Mouse (Mus musculus) neural tube, postnatal 0 days (tissue): ENCODE data around the gene Ibtk. TPM values are rescaled to one million over a fixed set of nuclear protein-coding genes. Genes with fewer than 3 reads are reported as not detected.

ENCODE experiments used
- polyA plus RNA-seq: library from polyadenylated mRNA; unstranded; fragments of >200 nt; fragmentation: Nextera tagmentation; extraction: Ambion mirVana; gene quantifications from 2 replicates; pipeline ENCODE4 v1.2.1, GENCODE M21; 2015

Gene Ibtk
- polyA plus RNA-seq, result 15.0 and 15.4 TPM in 2 replicates

DNA sequence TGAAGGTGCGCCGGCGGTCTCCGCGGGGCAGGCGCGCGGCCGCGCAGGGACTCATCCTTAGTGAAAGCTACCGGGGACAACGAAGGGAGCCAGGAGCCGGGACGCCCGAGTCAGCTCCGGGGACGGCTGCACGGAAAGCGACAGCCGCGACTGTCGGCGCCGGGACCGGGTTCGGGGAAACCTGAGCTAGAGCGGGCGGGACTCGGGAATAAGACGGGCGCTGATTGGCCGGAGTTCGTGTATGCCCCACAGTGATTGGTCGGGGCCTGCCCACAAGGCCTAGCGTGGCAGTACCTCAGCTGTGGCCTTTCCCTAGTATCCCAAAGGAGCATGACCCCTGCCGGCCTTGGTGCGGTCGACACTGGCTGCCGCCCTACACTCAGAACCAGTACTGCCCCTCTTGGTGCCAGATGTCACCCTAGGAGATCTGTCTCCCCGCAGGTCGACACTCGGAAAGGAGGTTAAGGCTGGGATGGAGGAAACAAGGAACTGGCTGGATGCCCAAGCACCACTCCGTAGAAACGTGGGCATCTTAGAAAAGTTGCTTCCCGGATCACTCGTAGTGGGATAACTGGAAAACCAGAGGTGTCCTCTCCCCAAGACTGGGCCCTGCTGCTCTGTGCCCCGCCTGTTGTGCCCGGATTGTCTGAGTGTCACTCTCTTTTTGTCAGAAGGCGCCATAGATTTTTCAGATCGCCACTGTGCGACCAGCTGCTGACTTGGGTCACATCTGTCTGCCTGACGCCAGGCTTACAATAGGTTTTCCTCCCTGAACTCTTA is at the start of gene Ibtk:
TSS of gene Ibtk (minus strand) at position 193 of the 780 bp plus-strand sequence.

Other genes starting within 250 kb of the Ibtk start
- 23.6 and 28.9 TPM in 2 replicates for gene Tpbg, start 93.0 kb upstream of the Ibtk start, polyA plus RNA-seq